Mouse (Mus musculus) olfactory bulb, adult 2 months (tissue): ENCODE data around the gene Gnaz. TPM values are rescaled to one million over a fixed set of nuclear protein-coding genes. Genes with fewer than 3 reads are reported as not detected.

Experiments
- H3K27ac ChIP-seq: fragments of 200-500 bp; 2 replicates; pipeline ENCODE4 v1.5.1; 2012; ENCODE audit warnings: low read depth, low read length; ENCODE audit not compliant: insufficient read depth
- H3K4me1 ChIP-seq: fragments of 200-500 bp; 2 replicates; pipeline ENCODE4 v1.6.1; 2012; ENCODE audit warnings: low read length; ENCODE audit not compliant: control insufficient read depth, insufficient read depth
- H3K4me3 ChIP-seq: fragments of 200-500 bp; 2 replicates; pipeline ENCODE4 v1.5.1; 2012; ENCODE audit warnings: mild to moderate bottlenecking, low read depth, low read length, moderate library complexity; ENCODE audit not compliant: insufficient read depth
- CTCF ChIP-seq: fragments of 200-500 bp; IDR thresholded peaks from 2 replicates; pipeline ENCODE4 v1.5.1; 2012; ENCODE audit warnings: low read depth, mild to moderate bottlenecking, low read length, moderate library complexity; ENCODE audit not compliant: insufficient read depth
- POLR2A ChIP-seq: fragments of 200-500 bp; IDR thresholded peaks from 2 replicates; pipeline ENCODE4 v1.6.1; 2012; ENCODE audit warnings: mild to moderate bottlenecking, low read depth, low read length, moderate library complexity; ENCODE audit not compliant: insufficient read depth
- WGBS: fragments of 180-500 bp; shearing (Covaris S2); methylation state at CpG from one replicate; pipeline ENCODE4 v1.1.7; 2018; 5-methylcytosine and 5-hydroxymethylcytosine counted together
- polyA plus RNA-seq: library from polyadenylated mRNA; stranded (reverse); fragments of >200 nt; gene quantifications from 2 replicates; pipeline ENCODE4 v1.2.4, GENCODE M21; 2012; ENCODE audit warnings: low replicate concordance; ENCODE audit not compliant: missing spikeins, insufficient read depth, insufficient read length

The Gnaz gene
- polyA plus RNA-seq, 1 experiment = not detected

DNA sequence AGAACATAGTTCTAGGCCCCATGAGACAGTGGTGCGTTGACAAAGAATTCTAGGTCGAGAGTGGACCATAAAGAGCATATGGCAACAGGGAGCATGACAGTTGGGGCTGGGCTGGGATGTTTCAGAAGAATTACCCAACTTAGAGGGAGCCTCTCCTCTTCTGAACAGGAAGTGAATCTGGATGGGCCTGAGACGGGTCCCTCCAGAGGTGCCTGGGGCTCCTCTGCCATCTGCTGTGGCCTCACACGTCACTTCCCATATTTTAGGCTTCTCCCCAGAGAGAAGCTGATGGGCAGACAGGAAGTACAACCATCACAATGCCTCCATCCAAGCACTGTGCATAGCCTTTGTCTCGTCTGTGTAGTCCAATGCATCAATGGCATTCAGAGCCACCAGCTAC lies 88.7 kb downstream of the Gnaz start:
- H3K4me3 ChIP-seq = no peak overlapping the region
- peaks cover 6% of the 10 kb centered on the region for H3K4me1 ChIP-seq
- TF ChIP-seq CTCF (no peak), POLR2A (no peak)
- 92% methylated on average over 5 of the region's 5 CpGs for WGBS
- no peak overlapping the region for H3K27ac ChIP-seq

DNA sequence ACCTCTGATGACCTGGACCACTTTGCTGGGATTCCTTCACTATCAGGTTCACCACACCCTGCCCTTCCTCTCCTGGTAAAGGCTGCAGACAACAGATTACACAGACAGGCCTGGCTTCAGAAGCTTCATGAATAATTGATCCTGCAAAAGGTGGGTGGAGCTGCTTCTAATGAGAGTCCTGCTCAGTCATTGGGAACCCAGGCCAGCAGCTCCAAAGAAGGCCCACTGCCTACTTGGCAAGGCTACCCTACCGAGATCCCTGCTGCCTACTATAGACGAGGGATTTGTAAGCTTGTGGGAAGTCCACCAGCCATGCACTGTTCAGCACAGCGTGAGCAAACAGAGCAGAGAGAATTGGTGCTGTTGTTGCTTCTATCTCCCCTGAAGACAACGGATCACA lies 89.3 kb downstream of the Gnaz start:
- H3K4me1 ChIP-seq = peaks cover 7% of the 10 kb centered on the region
- 13% methylated on average over 4 of the region's 4 CpGs for WGBS
- no peak overlapping the region for H3K27ac ChIP-seq
- no peak overlapping the region for H3K4me3 ChIP-seq
- no peak for TF ChIP-seq CTCF
- no peak for TF ChIP-seq POLR2A

DNA sequence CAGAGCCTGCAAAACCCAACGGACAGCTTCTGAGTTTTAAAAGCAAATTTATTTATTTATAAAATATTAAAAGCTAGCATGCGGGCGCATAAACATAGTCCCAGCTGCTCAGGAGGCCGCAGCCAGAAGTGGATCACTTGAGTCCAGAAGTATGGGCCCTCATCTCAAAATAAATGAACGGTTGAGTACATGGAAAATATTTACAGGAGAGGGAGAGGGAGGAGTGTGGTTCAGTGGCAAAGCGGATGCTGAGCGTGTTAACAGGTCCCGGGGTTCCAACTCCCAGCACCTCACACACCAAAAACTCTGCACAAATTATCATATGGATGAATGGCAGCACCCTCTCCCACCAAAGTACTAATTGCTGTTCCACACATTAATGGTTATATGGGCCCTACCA lies 91.4 kb downstream of the Gnaz start:
- Histone ChIP-seq H3K4me1 (peaks cover 24% of the 10 kb centered on the region), H3K27ac (no peak overlapping the region), H3K4me3 (no peak overlapping the region)
- WGBS = 86% methylated on average over 8 of the region's 8 CpGs
- TF ChIP-seq CTCF = no peak
- no peak for TF ChIP-seq POLR2A

DNA sequence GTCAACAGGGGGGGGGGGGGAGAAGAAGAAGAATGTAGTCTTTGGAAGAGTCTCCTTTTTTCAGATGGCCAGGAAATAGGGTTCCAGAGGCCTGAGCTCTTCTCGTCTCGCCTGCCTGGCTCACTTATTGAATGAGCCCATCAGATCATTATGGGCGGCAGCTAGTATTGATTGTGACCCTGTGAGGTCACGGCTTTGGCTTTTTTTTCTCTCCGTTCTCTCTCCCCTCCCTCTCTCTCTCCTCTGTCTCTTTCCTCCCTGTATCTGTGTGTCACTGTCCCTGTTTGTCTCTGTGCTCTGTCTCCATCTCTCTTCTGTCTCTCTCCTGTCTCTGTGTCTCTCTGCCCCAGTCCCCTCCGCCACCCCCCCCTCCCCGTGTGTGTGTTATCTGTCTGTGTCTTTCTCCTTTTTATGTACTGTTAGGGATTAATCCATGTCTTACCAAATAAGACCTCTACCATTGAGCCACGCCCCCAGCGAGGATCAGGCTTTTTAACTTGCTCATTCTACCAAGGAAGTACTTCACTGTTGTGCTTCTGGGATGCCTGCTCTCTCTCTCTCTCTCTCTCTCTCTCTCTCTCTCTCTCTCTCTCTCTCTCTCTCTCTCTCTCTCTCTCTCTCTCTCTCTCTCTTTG lies 91.9 kb downstream of the Gnaz start:
- 38% methylated on average over 9 of the region's 9 CpGs for WGBS
- no peak overlapping the region for H3K4me3 ChIP-seq
- no peak for TF ChIP-seq CTCF
- no peak for TF ChIP-seq POLR2A
- no peak overlapping the region for H3K27ac ChIP-seq
- H3K4me1 ChIP-seq = peaks cover 29% of the 10 kb centered on the region

DNA sequence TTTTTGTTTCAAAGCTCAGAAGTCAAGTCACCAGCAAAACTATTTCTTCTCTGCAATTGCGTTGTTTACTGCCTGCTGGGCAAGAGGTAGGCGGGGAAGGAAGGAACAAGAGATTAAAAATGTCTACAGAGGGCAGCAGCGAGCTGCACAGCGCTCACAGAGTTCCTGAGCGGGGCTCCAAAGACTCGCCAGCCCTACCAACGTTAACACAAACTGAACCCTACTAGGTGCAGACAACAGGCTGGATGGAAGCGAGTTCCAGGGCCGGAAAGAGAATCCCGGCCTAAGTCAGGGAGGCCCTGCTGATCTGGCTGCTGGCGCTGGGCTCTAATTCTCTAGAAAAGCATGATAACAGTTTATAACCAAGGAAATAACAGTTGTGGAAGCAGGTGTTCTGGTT lies 92.4 kb downstream of the Gnaz start:
- H3K27ac ChIP-seq = no peak overlapping the region
- under 1% methylated on average over 11 of the region's 11 CpGs for WGBS
- no peak for TF ChIP-seq POLR2A
- peak; percentile 82 for TF ChIP-seq CTCF
- H3K4me3 ChIP-seq = no peak overlapping the region
- peaks cover 29% of the 10 kb centered on the region for H3K4me1 ChIP-seq

DNA sequence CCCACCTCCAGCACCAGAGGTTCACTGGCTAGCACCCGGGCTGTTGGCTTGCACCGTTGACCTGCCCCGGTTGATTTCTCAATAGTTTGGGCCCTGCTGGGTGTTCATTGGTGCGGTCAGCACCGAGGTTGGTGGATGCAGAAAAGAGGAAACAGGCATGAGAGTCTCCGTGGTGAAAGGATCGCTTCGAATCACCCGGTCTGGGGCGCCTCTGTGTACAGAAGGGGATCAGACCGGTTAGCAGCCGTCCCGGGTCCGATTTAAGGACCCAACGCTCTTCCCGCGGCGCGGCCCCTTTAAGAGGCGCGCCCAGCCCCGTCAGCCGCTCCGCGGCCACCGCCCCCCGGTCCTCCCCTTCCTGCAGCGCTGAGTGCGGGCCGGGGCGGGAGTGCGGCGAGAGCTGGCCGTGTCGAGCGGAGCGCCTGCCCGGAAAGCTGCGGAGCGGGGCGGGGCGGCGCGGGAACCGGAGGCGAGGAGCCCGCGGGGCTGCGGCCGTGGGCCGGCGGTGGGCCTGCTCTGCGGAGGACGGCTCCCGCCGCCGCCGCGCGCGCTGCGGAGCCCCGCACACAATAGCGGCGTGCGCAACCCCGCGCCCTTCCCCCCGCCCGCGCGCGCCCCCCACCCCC lies 93.4 kb downstream of the Gnaz start, which contains the start of gene Bcr:
Bcr (plus strand) TSS at position 376 of the 626 bp plus-strand sequence.
- peak within 1 kb of the TSS; percentile 75 for H3K4me3 ChIP-seq
- under 1% methylated on average over 63 of the region's 73 CpGs for WGBS
- peaks cover 33% of the 10 kb centered on the region for H3K4me1 ChIP-seq
- peak within 1 kb of the TSS; percentile 23 for H3K27ac ChIP-seq
- peak; percentile 72 for TF ChIP-seq POLR2A
- TF ChIP-seq CTCF = no peak

DNA sequence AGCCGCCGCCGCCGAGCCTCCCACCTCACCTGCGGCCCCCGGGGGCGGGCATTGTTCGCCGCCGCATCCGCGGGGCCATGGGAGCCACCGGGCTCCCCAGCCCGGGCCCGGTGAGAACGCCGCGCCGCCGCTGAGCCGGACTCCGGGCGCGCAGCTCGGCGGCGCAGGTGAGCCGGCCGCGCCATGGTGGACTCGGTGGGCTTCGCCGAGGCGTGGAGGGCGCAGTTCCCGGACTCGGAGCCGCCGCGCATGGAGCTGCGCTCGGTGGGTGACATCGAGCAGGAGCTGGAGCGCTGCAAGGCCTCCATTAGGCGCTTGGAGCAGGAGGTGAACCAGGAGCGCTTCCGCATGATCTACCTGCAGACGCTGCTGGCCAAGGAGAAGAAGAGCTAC lies 93.9 kb downstream of the Gnaz start:
- H3K27ac ChIP-seq = peak overlapping the region; percentile 23; the same call in 1 of the 2 replicates
- peak overlapping the region; percentile 75 for H3K4me3 ChIP-seq
- WGBS = under 1% methylated on average over 44 of the region's 48 CpGs
- TF ChIP-seq CTCF (no peak), POLR2A (no peak)
- peaks cover 38% of the 10 kb centered on the region for H3K4me1 ChIP-seq

DNA sequence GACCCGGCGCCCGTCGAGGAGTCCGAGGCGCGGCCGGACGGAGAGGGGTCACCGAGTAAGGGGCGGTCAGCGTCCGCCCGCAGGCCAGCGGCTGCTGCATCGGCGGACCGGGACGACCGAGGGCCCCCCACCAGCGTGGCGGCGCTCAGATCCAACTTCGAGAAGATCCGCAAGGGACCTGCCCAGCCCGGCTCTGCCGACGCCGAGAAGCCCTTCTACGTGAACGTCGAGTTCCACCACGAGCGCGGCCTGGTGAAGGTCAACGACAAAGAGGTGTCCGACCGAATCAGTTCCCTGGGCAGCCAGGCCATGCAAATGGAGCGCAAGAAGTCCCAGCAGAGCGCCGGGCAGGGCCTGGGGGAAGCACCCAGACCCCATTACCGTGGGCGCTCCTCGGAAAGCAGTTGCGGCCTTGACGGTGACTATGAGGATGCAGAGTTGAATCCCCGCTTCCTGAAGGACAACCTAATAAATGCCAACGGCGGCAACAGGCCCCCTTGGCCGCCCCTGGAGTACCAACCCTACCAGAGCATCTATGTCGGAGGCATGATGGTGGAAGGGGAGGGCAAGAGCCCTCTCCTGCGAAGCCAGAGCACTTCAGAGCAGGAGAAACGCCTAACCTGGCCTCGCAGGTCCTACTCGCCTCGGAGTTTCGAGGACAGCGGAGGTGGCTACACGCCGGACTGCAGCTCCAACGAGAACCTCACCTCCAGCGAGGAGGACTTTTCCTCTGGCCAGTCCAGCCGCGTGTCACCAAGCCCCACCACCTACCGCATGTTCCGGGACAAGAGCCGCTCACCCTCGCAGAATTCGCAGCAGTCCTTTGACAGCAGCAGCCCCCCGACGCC lies 94.6 kb downstream of the Gnaz start:
- H3K27ac ChIP-seq = no peak overlapping the region
- peaks cover 40% of the 10 kb centered on the region for H3K4me1 ChIP-seq
- WGBS = 8% methylated on average over 71 of the region's 71 CpGs
- peak overlapping the region; percentile 75 for H3K4me3 ChIP-seq
- peak; percentile 13; the same call in 1 of the 2 replicates for TF ChIP-seq CTCF
- no peak for TF ChIP-seq POLR2A

DNA sequence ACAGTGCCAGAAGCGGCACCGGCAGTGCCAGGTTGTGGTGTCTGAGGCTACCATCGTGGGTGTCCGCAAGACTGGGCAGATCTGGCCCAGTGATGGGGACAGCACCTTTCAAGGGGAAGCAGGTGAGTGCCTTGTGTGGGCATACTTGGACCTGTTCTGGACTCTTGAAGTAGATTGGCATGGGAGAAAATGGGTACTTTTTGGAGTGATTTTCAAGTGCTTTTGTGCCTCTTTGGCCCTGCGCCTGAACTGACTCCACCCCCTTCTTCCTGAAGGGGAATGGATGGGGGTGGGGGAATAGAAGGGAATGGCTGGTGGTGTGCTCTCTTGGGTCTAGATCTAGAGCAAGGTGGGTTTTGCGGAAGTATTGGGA lies 95.2 kb downstream of the Gnaz start:
- H3K4me1 ChIP-seq = peaks cover 40% of the 10 kb centered on the region
- no peak overlapping the region for H3K27ac ChIP-seq
- peak overlapping the region; percentile 75 for H3K4me3 ChIP-seq
- 11% methylated on average over 6 of the region's 6 CpGs for WGBS
- TF ChIP-seq POLR2A (no peak), CTCF (no peak)
